Mouse (Mus musculus) lung, postnatal 0 days (tissue): ENCODE measurements around the gene Olfr870. TPM values are rescaled to one million over a fixed set of nuclear protein-coding genes. Genes with fewer than 3 reads are reported as not detected.
"Not testable (repeated sequence)": the region's sequence is repeated elsewhere in the genome, so short reads cannot be mapped to it uniquely, and the experiment has no call there.

Source experiments
- ATAC-seq: fragments of 200-750 bp; cut with Nextera tagmentation; 2 replicates; pipeline ENCODE4 v1.8.0; 2017; ENCODE audit warnings: moderate library complexity
- DNase-seq: peaks from one replicate; pipeline ENCODE4 v3.0.0-alpha.2; 2016; ENCODE audit warnings: low spot score
- H3K27ac ChIP-seq: fragments of 300-500 bp; sonication (generic); 2 replicates; pipeline ENCODE4 v1.5.1; 2014; ENCODE audit warnings: antibody characterized with exemption, mild to moderate bottlenecking, low read length, mixed read lengths
- H3K27me3 ChIP-seq: fragments of 300-500 bp; sonication (generic); replicated peaks from 2 replicates; pipeline ENCODE4 v1.6.1; 2014; ENCODE audit warnings: low read length, mixed read lengths; ENCODE audit not compliant: insufficient read depth
- H3K36me3 ChIP-seq: fragments of 300-500 bp; sonication (generic); 2 replicates; pipeline ENCODE4 v1.6.1; 2014; ENCODE audit warnings: low read length, mixed read lengths; ENCODE audit not compliant: insufficient read depth
- H3K4me1 ChIP-seq: fragments of 300-500 bp; sonication (generic); 2 replicates; pipeline ENCODE4 v1.6.1; 2014; ENCODE audit warnings: antibody characterized with exemption, low read depth, low read length, mixed read lengths; ENCODE audit not compliant: insufficient read depth
- H3K4me2 ChIP-seq: fragments of 300-500 bp; sonication (generic); replicated peaks from 2 replicates; pipeline ENCODE4 v1.6.1; 2014; ENCODE audit warnings: low read depth, mild to moderate bottlenecking, low read length, moderate library complexity, mixed read lengths
- H3K4me3 ChIP-seq: fragments of 300-500 bp; sonication (generic); 2 replicates; pipeline ENCODE4 v1.5.1; 2014; ENCODE audit warnings: low read depth, low read length
- H3K9ac ChIP-seq: fragments of 300-500 bp; sonication (generic); replicated peaks from 2 replicates; pipeline ENCODE4 v1.6.1; 2014; ENCODE audit warnings: low read depth, mild to moderate bottlenecking
- H3K9me3 ChIP-seq: fragments of 300-500 bp; sonication (generic); 2 replicates; pipeline ENCODE4 v1.6.1; 2016; ENCODE audit warnings: low read length, mixed read lengths
- CTCF ChIP-seq: IDR thresholded peaks from 2 replicates; pipeline ENCODE4 v1.5.1; 2016; ENCODE audit warnings: antibody characterized with exemption, mild to moderate bottlenecking
- EP300 ChIP-seq: IDR thresholded peaks from 2 replicates; pipeline ENCODE4 v1.6.1; 2016; ENCODE audit warnings: antibody characterized with exemption, mild to moderate bottlenecking, control low read depth
- WGBS: fragments of 180-500 bp; shearing (Covaris S2); extraction: QIAGEN DNeasy Blood & Tissue Kit; methylation state at CpG from one replicate; pipeline ENCODE4 v1.1.7; 2014; 5-methylcytosine and 5-hydroxymethylcytosine counted together
- polyA plus RNA-seq: library from polyadenylated mRNA; unstranded; fragments of >200 nt; fragmentation: Nextera tagmentation; extraction: Ambion mirVana; gene quantifications from 2 replicates; pipeline ENCODE4 v1.2.1, GENCODE M21; 2015

The Olfr870 gene
- polyA plus RNA-seq = not detected in 2 replicates

GRCm38 (mm10) chr9:20173957-20174356, at the start of gene Olfr870:
TSS of gene Olfr870 (minus strand) at chr9:20174057.
- 68% methylated on average over 2 of the region's 2 CpGs for WGBS
- H3K36me3 ChIP-seq = no peaks in the 10 kb centered on the region
- H3K9ac ChIP-seq = no peak within 1 kb of the TSS
- H3K9me3 ChIP-seq = no peaks in the 10 kb centered on the region
- no peak for DNase-seq
- no peaks in the 10 kb centered on the region for H3K27me3 ChIP-seq
- H3K4me1 ChIP-seq = no peaks in the 10 kb centered on the region
- ATAC-seq = no peak
- no peak for TF ChIP-seq CTCF
- TF ChIP-seq EP300 = no peak
- no peak within 1 kb of the TSS for H3K4me3 ChIP-seq
- no peak within 1 kb of the TSS for H3K4me2 ChIP-seq
- H3K27ac ChIP-seq = no peak within 1 kb of the TSS

- Histone ChIP-seq H3K27me3 (no peaks in the 10 kb centered on the region), H3K36me3 (no peaks in the 10 kb centered on the region), H3K9ac (no peak within 1 kb of the TSS), H3K4me2 (no peak within 1 kb of the TSS), H3K4me1 (no peaks in the 10 kb centered on the region), H3K27ac (no peak within 1 kb of the TSS), H3K9me3 (no peaks in the 10 kb centered on the region), H3K4me3 (no peak within 1 kb of the TSS)
- TF ChIP-seq CTCF (no peak), EP300 (no peak)
- no peak for ATAC-seq
- DNase-seq = no peak
Measured at GRCm38 (mm10) chr9:20211907-20212306, 38.0 kb upstream of the Olfr870 start, which contains the start of gene Olfr871. TSS of gene Olfr871 (plus strand) at chr9:20212207.

GRCm38 (mm10) chr9:20211477-20211876, 37.6 kb upstream of the Olfr870 start:
- Histone ChIP-seq H3K27ac (no peak overlapping the region), H3K36me3 (no peaks in the 10 kb centered on the region), H3K4me2 (no peak overlapping the region), H3K9me3 (no peaks in the 10 kb centered on the region), H3K4me1 (no peaks in the 10 kb centered on the region), H3K4me3 (no peak overlapping the region), H3K27me3 (no peaks in the 10 kb centered on the region), H3K9ac (no peak overlapping the region)
- DNase-seq (no peak), ATAC-seq (no peak)
- WGBS = 54% methylated on average over 2 of the region's 2 CpGs
- no peak for TF ChIP-seq CTCF
- no peak for TF ChIP-seq EP300

GRCm38 (mm10) chr9:20210812-20211211, 37.0 kb upstream of the Olfr870 start:
- H3K4me3 ChIP-seq = no peak overlapping the region
- no peak overlapping the region for H3K9ac ChIP-seq
- WGBS = 31% methylated on average over 1 of the region's 1 CpGs
- no peaks in the 10 kb centered on the region for H3K9me3 ChIP-seq
- H3K4me1 ChIP-seq = no peaks in the 10 kb centered on the region
- TF ChIP-seq EP300 = no peak
- no peak for TF ChIP-seq CTCF
- no peaks in the 10 kb centered on the region for H3K36me3 ChIP-seq
- ATAC-seq (no peak), DNase-seq (no peak)
- no peaks in the 10 kb centered on the region for H3K27me3 ChIP-seq
- no peak overlapping the region for H3K4me2 ChIP-seq
- no peak overlapping the region for H3K27ac ChIP-seq

- H3K27me3 ChIP-seq, ATAC-seq, H3K9ac ChIP-seq, H3K4me3 ChIP-seq, H3K27ac ChIP-seq, H3K9me3 ChIP-seq, H3K4me2 ChIP-seq, DNase-seq, H3K36me3 ChIP-seq, H3K4me1 ChIP-seq: not testable (repeated sequence)
- WGBS = 90% methylated on average over 7 of the region's 7 CpGs
Measured at GRCm38 (mm10) chr9:20203413-20203984, 29.6 kb upstream of the Olfr870 start.

GRCm38 (mm10) chr9:20202131-20202530, 28.3 kb upstream of the Olfr870 start:
- H3K27me3 ChIP-seq = no peaks in the 10 kb centered on the region
- no peak overlapping the region for H3K9ac ChIP-seq
- H3K36me3 ChIP-seq = no peaks in the 10 kb centered on the region
- WGBS = 71% methylated on average over 1 of the region's 1 CpGs
- H3K4me3 ChIP-seq = no peak overlapping the region
- no peaks in the 10 kb centered on the region for H3K9me3 ChIP-seq
- H3K4me2 ChIP-seq = no peak overlapping the region
- H3K27ac ChIP-seq = no peak overlapping the region
- no peaks in the 10 kb centered on the region for H3K4me1 ChIP-seq
- ATAC-seq (no peak), DNase-seq (no peak)
- TF ChIP-seq CTCF = no peak

GRCm38 (mm10) chr9:20179463-20179862, 5.6 kb upstream of the Olfr870 start:
- Histone ChIP-seq H3K4me3 (no peak overlapping the region), H3K4me1 (no peaks in the 10 kb centered on the region), H3K9me3 (no peaks in the 10 kb centered on the region), H3K36me3 (no peaks in the 10 kb centered on the region), H3K4me2 (no peak overlapping the region), H3K27me3 (no peaks in the 10 kb centered on the region), H3K9ac (no peak overlapping the region), H3K27ac (no peak overlapping the region)
- 59% methylated on average over 5 of the region's 5 CpGs for WGBS
- ATAC-seq (no peak), DNase-seq (no peak)
- no peak for TF ChIP-seq EP300
- no peak for TF ChIP-seq CTCF
